Mouse (Mus musculus) neural tube, embryonic 12.5 days (tissue): Measurements from ENCODE around the gene Memo1. TPM values are rescaled to one million over a fixed set of nuclear protein-coding genes. Genes with fewer than 3 reads are reported as not detected.
"Not testable (repeated sequence)": the region's sequence is repeated elsewhere in the genome, so short reads cannot be mapped to it uniquely, and the experiment has no call there.

Source experiments
- ATAC-seq: fragments of 200-750 bp; cut with Nextera tagmentation; 2 replicates; pipeline ENCODE4 v1.8.0; 2017; ENCODE audit warnings: low read depth, mild to moderate bottlenecking, moderate TSS enrichment, moderate library complexity; ENCODE audit not compliant: low FRiP score
- H3K27ac ChIP-seq: fragments of 300-500 bp; sonication (generic); 2 replicates; pipeline ENCODE4 v1.5.1; 2016
- H3K27me3 ChIP-seq: fragments of 300-500 bp; sonication (generic); replicated peaks from 2 replicates; pipeline ENCODE4 v1.6.1; 2016; ENCODE audit warnings: mild to moderate bottlenecking
- H3K36me3 ChIP-seq: fragments of 300-500 bp; sonication (generic); 2 replicates; pipeline ENCODE4 v1.6.1; 2016; ENCODE audit warnings: mild to moderate bottlenecking
- H3K4me1 ChIP-seq: fragments of 300-500 bp; sonication (generic); 2 replicates; pipeline ENCODE4 v1.6.1; 2016
- H3K4me2 ChIP-seq: fragments of 300-500 bp; sonication (generic); replicated peaks from 2 replicates; pipeline ENCODE4 v1.6.1; 2016; ENCODE audit warnings: mild to moderate bottlenecking
- H3K4me3 ChIP-seq: fragments of 300-500 bp; sonication (generic); 2 replicates; pipeline ENCODE4 v1.5.1; 2016
- H3K9ac ChIP-seq: fragments of 300-500 bp; sonication (generic); 2 replicates; pipeline ENCODE4 v1.6.1; 2016; ENCODE audit warnings: mild to moderate bottlenecking
- H3K9me3 ChIP-seq: fragments of 300-500 bp; sonication (generic); 2 replicates; pipeline ENCODE4 v1.6.1; 2016; ENCODE audit warnings: mild to moderate bottlenecking
- WGBS: fragments of 180-500 bp; shearing (Covaris S2); methylation state at CpG from one replicate; pipeline ENCODE4 v1.1.7; 2016; 5-methylcytosine and 5-hydroxymethylcytosine counted together
- polyA plus RNA-seq: library from polyadenylated mRNA; unstranded; fragments of >200 nt; fragmentation: Nextera tagmentation; extraction: Ambion mirVana; gene quantifications from 2 replicates; pipeline ENCODE4 v1.2.1, GENCODE M21; 2016

Gene Memo1
- polyA plus RNA-seq, 1 experiment from 2014 or later: 73.7 TPM

GRCm38 (mm10) chr17:74209143-74209908 is 86.0 kb downstream of the Memo1 start:
- Histone ChIP-seq H3K9ac (no peak overlapping the region), H3K9me3 (no peaks in the 10 kb centered on the region), H3K27me3 (no peaks in the 10 kb centered on the region), H3K36me3 (peaks cover 19% of the 10 kb centered on the region), H3K4me3 (no peak overlapping the region), H3K27ac (no peak overlapping the region), H3K4me2 (no peak overlapping the region), H3K4me1 (no peaks in the 10 kb centered on the region)
- no peak for ATAC-seq
- 67% methylated on average over 5 of the region's 5 CpGs for WGBS

DNA sequence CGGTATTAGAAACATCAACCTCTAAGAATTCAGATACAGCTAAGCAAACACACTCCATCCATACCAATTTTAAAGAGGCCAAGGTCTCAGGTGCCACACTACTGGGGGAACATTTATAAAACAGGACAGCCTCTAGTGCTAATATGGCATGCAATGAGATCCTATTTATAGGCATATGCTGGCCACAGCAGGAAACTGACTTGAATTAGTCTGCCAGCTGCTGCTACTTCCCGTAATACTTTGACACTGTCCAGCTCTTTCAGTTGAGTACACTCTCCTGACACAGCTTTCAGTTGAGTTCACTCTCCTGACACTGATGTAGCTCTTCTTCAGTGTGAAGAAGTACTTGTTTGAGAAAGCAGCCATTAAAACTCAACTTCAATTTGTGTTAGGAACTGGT is 99.4 kb downstream of the Memo1 start:
- no peaks in the 10 kb centered on the region for H3K36me3 ChIP-seq
- no peak overlapping the region for H3K4me2 ChIP-seq
- no peak overlapping the region for H3K4me3 ChIP-seq
- no peaks in the 10 kb centered on the region for H3K9me3 ChIP-seq
- no peak for ATAC-seq
- no peak overlapping the region for H3K27ac ChIP-seq
- no peaks in the 10 kb centered on the region for H3K4me1 ChIP-seq
- 47% methylated on average over 2 of the region's 2 CpGs for WGBS
- no peak overlapping the region for H3K9ac ChIP-seq
- H3K27me3 ChIP-seq: no peaks in the 10 kb centered on the region

GRCm38 (mm10) chr17:74194755-74195154 is 100.6 kb downstream of the Memo1 start:
- no peaks in the 10 kb centered on the region for H3K36me3 ChIP-seq
- H3K4me1 ChIP-seq: no peaks in the 10 kb centered on the region
- ATAC-seq: no peak
- H3K9me3 ChIP-seq: no peaks in the 10 kb centered on the region
- H3K9ac ChIP-seq: no peak overlapping the region
- WGBS: 80% methylated on average over 9 of the region's 9 CpGs
- H3K27ac ChIP-seq: no peak overlapping the region
- H3K4me2 ChIP-seq: no peak overlapping the region
- no peaks in the 10 kb centered on the region for H3K27me3 ChIP-seq
- H3K4me3 ChIP-seq: no peak overlapping the region

- Histone ChIP-seq H3K27ac (no peak overlapping the region), H3K4me1 (no peaks in the 10 kb centered on the region), H3K9ac (no peak overlapping the region), H3K36me3 (no peaks in the 10 kb centered on the region), H3K4me2 (no peak overlapping the region), H3K4me3 (no peak overlapping the region), H3K27me3 (no peaks in the 10 kb centered on the region), H3K9me3 (no peaks in the 10 kb centered on the region)
- 86% methylated on average over 1 of the region's 1 CpGs for WGBS
- no peak for ATAC-seq
Observed at GRCm38 (mm10) chr17:74193463-74193862, 101.9 kb downstream of the Memo1 start.

GRCm38 (mm10) chr17:74191446-74191845 is 103.9 kb downstream of the Memo1 start:
- no peak overlapping the region for H3K4me2 ChIP-seq
- no peaks in the 10 kb centered on the region for H3K9me3 ChIP-seq
- ATAC-seq: no peak
- no peaks in the 10 kb centered on the region for H3K4me1 ChIP-seq
- no peaks in the 10 kb centered on the region for H3K36me3 ChIP-seq
- 70% methylated on average over 5 of the region's 5 CpGs for WGBS
- H3K4me3 ChIP-seq: no peak overlapping the region
- H3K27me3 ChIP-seq: no peaks in the 10 kb centered on the region
- H3K9ac ChIP-seq: no peak overlapping the region
- no peak overlapping the region for H3K27ac ChIP-seq

DNA sequence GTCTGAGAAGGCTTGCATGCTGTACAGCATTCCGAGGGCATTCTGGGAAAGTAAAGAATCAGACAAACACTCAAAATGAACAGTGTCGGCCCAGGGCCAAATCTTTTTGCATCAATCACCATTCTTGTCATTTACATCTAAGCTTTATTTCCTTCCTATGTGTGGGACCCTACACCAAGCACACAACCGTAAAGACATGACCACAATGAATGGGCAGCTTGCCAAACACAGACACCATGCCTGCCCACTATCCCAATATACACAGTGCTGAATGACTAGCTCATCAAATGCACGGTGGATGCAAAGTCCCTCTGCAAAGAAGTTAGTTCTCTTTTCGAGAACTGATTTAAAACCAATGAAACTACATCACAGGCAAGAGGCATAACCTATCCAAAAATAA is 109.1 kb downstream of the Memo1 start:
- Histone ChIP-seq H3K9me3 (no peaks in the 10 kb centered on the region), H3K4me1 (no peaks in the 10 kb centered on the region), H3K27me3 (no peaks in the 10 kb centered on the region), H3K9ac (no peak overlapping the region), H3K4me3 (no peak overlapping the region), H3K4me2 (no peak overlapping the region), H3K36me3 (no peaks in the 10 kb centered on the region), H3K27ac (no peak overlapping the region)
- WGBS: 77% methylated on average over 5 of the region's 5 CpGs
- no peak for ATAC-seq

DNA sequence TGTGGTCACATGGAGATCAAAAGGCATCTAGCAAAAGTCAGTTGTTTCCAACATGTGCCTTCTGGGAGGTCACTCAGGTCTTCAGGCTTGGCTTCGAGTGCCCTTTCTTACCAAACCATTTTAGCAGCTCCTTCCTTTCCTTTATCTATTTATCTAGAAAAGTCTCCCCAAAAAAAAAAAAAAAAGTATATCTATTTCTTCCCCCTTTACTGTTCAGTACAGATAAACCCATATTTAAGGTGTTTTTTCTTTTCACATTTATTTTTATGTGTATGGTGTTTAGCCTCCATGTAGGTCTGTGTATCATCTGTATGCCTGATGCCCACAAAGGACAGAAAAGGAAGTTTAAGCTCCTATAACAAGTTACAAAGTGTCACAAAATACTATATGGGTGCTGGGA is 110.6 kb downstream of the Memo1 start:
- 85% methylated on average over 1 of the region's 1 CpGs for WGBS
- Histone ChIP-seq H3K27me3 (no peaks in the 10 kb centered on the region), H3K4me3 (no peak overlapping the region), H3K27ac (no peak overlapping the region), H3K4me2 (no peak overlapping the region), H3K4me1 (no peaks in the 10 kb centered on the region), H3K9ac (no peak overlapping the region), H3K36me3 (no peaks in the 10 kb centered on the region), H3K9me3 (no peaks in the 10 kb centered on the region)
- ATAC-seq: no peak

- Histone ChIP-seq H3K9ac (no peak overlapping the region), H3K4me2 (no peak overlapping the region), H3K4me3 (no peak overlapping the region), H3K27me3 (no peaks in the 10 kb centered on the region), H3K9me3 (no peaks in the 10 kb centered on the region), H3K27ac (no peak overlapping the region), H3K36me3 (no peaks in the 10 kb centered on the region), H3K4me1 (no peaks in the 10 kb centered on the region)
- ATAC-seq: no peak
Observed at GRCm38 (mm10) chr17:74180889-74181288, 114.4 kb downstream of the Memo1 start.

DNA sequence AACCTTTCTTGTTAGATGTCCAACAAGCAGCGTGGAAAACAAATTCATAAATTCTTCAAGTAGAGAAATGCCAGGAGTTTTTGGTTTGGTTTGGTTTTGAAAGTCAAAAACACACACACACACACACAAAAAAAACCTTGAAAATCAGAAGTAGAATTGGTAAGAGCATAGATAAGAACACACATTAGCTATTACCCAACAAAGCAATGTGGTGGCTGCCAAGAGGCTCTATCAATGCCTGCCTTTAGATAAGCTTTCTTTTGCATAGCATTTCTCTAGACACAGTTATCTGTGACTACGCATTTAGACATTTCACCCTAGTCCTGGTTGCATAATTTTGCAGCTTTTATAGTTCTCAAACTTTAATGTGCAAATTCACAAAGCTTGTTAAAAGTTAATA is 115.7 kb downstream of the Memo1 start:
- not testable (repeated sequence) for H3K36me3 ChIP-seq, H3K27me3 ChIP-seq, ATAC-seq, H3K9me3 ChIP-seq, H3K9ac ChIP-seq, H3K4me3 ChIP-seq, H3K27ac ChIP-seq, H3K4me1 ChIP-seq, H3K4me2 ChIP-seq
- 98% methylated on average over 2 of the region's 2 CpGs for WGBS

GRCm38 (mm10) chr17:74173726-74174125 is 121.6 kb downstream of the Memo1 start:
- no peak overlapping the region for H3K9ac ChIP-seq
- H3K9me3 ChIP-seq: no peaks in the 10 kb centered on the region
- H3K4me2 ChIP-seq: no peak overlapping the region
- no peaks in the 10 kb centered on the region for H3K36me3 ChIP-seq
- no peak for ATAC-seq
- no peaks in the 10 kb centered on the region for H3K4me1 ChIP-seq
- no peaks in the 10 kb centered on the region for H3K27me3 ChIP-seq
- H3K27ac ChIP-seq: no peak overlapping the region
- H3K4me3 ChIP-seq: no peak overlapping the region

GRCm38 (mm10) chr17:74172834-74173233 is 122.5 kb downstream of the Memo1 start:
- Histone ChIP-seq H3K27me3 (no peaks in the 10 kb centered on the region), H3K4me3 (no peak overlapping the region), H3K36me3 (no peaks in the 10 kb centered on the region), H3K9me3 (no peaks in the 10 kb centered on the region), H3K9ac (no peak overlapping the region), H3K27ac (no peak overlapping the region), H3K4me1 (no peaks in the 10 kb centered on the region), H3K4me2 (no peak overlapping the region)
- WGBS: 87% methylated on average over 1 of the region's 1 CpGs
- ATAC-seq: no peak

DNA sequence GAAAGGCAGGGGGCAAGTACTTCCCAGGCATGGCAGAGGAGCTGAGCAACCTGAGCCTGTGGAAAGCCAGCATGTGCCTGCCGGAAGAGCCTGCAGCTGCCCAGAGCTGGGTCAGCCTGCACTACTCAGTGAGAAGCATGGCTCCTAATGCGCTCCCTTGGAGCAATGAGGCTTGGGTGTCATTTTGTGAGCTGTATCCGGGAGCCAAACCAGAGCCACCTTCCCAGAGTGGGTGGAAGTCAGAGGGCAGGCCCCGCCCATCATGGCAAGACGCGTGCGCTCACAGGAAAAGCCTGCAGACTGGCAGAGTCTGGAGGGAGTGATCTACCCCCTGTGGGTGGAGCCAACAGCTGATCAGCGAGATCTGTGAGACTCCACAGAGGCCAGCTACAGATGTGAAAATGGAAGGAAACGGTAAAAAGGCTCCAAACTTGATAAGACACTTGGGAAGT is 135.9 kb downstream of the Memo1 start:
- Histone ChIP-seq H3K4me3 (peak overlapping the region; percentile 28), H3K9ac (peak overlapping the region; percentile 19; the same call in 1 of the 2 replicates), H3K27me3 (no peaks in the 10 kb centered on the region), H3K4me1 (peaks cover 4% of the 10 kb centered on the region), H3K4me2 (peak overlapping the region; percentile 68), H3K27ac (no peak overlapping the region), H3K36me3 (no peaks in the 10 kb centered on the region), H3K9me3 (no peaks in the 10 kb centered on the region)
- peak; percentile 95 for ATAC-seq
- WGBS: 2% methylated on average over 9 of the region's 9 CpGs

DNA sequence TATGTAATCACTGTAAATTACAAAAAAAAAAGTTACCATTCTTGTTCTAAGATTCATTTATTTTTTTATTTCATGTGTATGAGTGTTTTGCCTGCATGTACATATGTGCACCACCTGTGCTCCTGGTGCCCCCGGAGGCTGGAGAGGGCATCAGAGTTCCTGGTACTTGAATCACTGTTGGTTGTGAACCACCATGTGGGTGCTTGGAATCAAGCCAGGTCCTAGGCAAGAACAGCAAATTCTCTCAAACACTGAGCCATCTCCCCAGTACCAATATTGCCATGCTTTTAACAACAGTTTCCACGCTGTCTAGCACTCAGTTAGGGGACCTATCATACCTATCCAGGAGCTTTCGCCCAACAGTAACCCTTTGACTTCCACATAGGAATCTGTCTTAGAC is 137.2 kb downstream of the Memo1 start:
- Histone ChIP-seq H3K9me3 (no peaks in the 10 kb centered on the region), H3K27ac (no peak overlapping the region), H3K4me2 (no peak overlapping the region), H3K4me3 (no peak overlapping the region), H3K36me3 (no peaks in the 10 kb centered on the region), H3K4me1 (peaks cover 4% of the 10 kb centered on the region), H3K9ac (no peak overlapping the region), H3K27me3 (no peaks in the 10 kb centered on the region)
- 91% methylated on average over 3 of the region's 3 CpGs for WGBS
- no peak for ATAC-seq
